Mouse (Mus musculus) lung, postnatal 0 days (tissue): ENCODE measurements around the gene Runx3.

Experiments used
- CTCF ChIP-seq: IDR thresholded peaks from 2 replicates; pipeline ENCODE4 v1.5.1; 2016; ENCODE audit warnings: antibody characterized with exemption, mild to moderate bottlenecking
- EP300 ChIP-seq: IDR thresholded peaks from 2 replicates; pipeline ENCODE4 v1.6.1; 2016; ENCODE audit warnings: antibody characterized with exemption, mild to moderate bottlenecking, control low read depth

- TF ChIP-seq CTCF (no peak), EP300 (no peak)
These were observed 31.6 kb downstream of the Runx3 start for GRCm38 (mm10) chr4:135151988-135152594.
